Mouse (Mus musculus) liver, embryonic 11.5 days (tissue): ENCODE results near the gene Yae1d1. TPM values are rescaled to one million over a fixed set of nuclear protein-coding genes. Genes with fewer than 3 reads are reported as not detected.
"Not testable (repeated sequence)": the region's sequence is repeated elsewhere in the genome, so short reads cannot be mapped to it uniquely, and the experiment has no call there.

Source experiments
- ATAC-seq: fragments of 200-750 bp; cut with Nextera tagmentation; replicated peaks from 2 replicates; pipeline ENCODE4 v1.8.0; 2017; ENCODE audit warnings: moderate number of reproducible peaks, mild to moderate bottlenecking, moderate TSS enrichment, moderate library complexity; ENCODE audit not compliant: low FRiP score
- DNase-seq: peaks from one replicate; pipeline ENCODE4 v3.0.0-alpha.2; 2017; ENCODE audit warnings: low spot score
- H3K27ac ChIP-seq: fragments of 300-500 bp; sonication (generic); 2 replicates; pipeline ENCODE4 v1.5.1; 2014; ENCODE audit warnings: mild to moderate bottlenecking, low read depth, low read length, control low read depth
- H3K27me3 ChIP-seq: fragments of 300-500 bp; sonication (generic); replicated peaks from 2 replicates; pipeline ENCODE4 v1.6.1; 2014; ENCODE audit warnings: low read length, mixed read lengths; ENCODE audit not compliant: control insufficient read depth, insufficient read depth
- H3K36me3 ChIP-seq: fragments of 300-500 bp; sonication (generic); 2 replicates; pipeline ENCODE4 v1.6.1; 2014; ENCODE audit warnings: mild to moderate bottlenecking, low read length, moderate library complexity, mixed read lengths; ENCODE audit not compliant: control insufficient read depth, insufficient read depth
- H3K4me1 ChIP-seq: fragments of 300-500 bp; sonication (generic); replicated peaks from 2 replicates; pipeline ENCODE4 v1.6.1; 2014; ENCODE audit warnings: low read length, mixed read lengths; ENCODE audit not compliant: control insufficient read depth, insufficient read depth
- H3K4me2 ChIP-seq: fragments of 300-500 bp; sonication (generic); 2 replicates; pipeline ENCODE4 v1.6.1; 2014; ENCODE audit warnings: mild to moderate bottlenecking, control low read depth, moderate library complexity
- H3K4me3 ChIP-seq: fragments of 300-500 bp; sonication (generic); 2 replicates; pipeline ENCODE4 v1.5.1; 2014; ENCODE audit warnings: low read depth, low read length, control low read depth
- H3K9ac ChIP-seq: fragments of 300-500 bp; sonication (generic); 2 replicates; pipeline ENCODE4 v1.6.1; 2014; ENCODE audit warnings: low read depth, low read length, control low read depth
- H3K9me3 ChIP-seq: fragments of 300-500 bp; sonication (generic); 2 replicates; pipeline ENCODE4 v1.6.1; 2016; ENCODE audit warnings: low read length, inconsistent platforms, mixed read lengths; ENCODE audit not compliant: control insufficient read depth
- WGBS: fragments of 180-500 bp; shearing (Covaris S2); extraction: QIAGEN DNeasy Blood & Tissue Kit; methylation state at CpG from one replicate; pipeline ENCODE4 v1.1.7; 2014; 5-methylcytosine and 5-hydroxymethylcytosine counted together
- polyA plus RNA-seq: library from polyadenylated mRNA; unstranded; fragments of >200 nt; fragmentation: Nextera tagmentation; extraction: Ambion mirVana; gene quantifications from 2 replicates; pipeline ENCODE4 v1.2.1, GENCODE M21; 2014

Yae1d1 gene
- polyA plus RNA-seq, 1 experiment from 2014 or later = 59.3 TPM

DNA sequence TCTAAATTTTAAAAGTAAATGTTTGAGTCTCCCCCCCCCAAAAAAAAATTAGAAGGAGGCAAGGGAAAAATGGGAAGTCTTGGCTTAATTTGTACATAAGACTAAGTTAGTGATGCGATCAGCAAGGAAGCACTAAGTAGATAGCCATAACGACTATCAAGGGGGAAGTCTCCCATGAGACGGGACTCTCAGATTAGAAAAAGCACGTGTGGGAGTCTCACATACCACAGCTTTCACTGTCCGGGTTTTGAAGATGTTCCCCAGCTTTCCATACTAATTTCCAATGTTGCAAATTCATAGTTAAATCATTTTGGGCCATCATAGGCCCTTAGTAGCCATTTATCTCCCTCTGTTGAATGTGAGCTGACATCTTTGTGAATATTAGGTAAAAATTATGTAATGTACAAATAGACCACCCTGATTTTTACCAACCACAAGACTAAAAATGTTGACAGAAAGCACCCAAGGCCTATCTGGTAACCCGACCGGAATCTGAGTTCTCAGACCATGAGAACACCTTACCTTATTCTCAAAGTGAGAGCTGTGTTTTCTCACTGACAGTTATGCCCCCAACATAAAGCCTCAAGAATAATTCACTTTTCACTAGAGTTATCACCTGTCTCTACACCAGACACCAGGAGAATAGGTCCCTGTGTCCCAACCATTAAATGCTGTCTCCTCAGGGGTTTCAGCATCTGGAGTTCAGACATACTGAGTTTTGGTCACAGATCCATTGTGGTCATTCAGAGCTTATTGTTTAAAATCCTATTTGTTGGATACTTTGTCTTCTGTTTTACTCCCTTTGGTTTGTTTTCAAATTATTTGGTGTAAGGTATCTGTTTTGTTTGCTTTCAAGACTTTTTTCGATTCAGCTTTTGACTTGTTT, 16.1 kb downstream of the Yae1d1 start:
- no peaks in the 10 kb centered on the region for H3K36me3 ChIP-seq
- WGBS = 62% methylated on average over 8 of the region's 8 CpGs
- no peak overlapping the region for H3K27ac ChIP-seq
- no peak for ATAC-seq
- no peak overlapping the region for H3K9ac ChIP-seq
- DNase-seq = no peak
- no peaks in the 10 kb centered on the region for H3K9me3 ChIP-seq
- H3K4me1 ChIP-seq = no peaks in the 10 kb centered on the region
- peaks cover 7% of the 10 kb centered on the region; the same call in 1 of the 2 replicates for H3K27me3 ChIP-seq
- H3K4me2 ChIP-seq = no peak overlapping the region
- no peak overlapping the region for H3K4me3 ChIP-seq

DNA sequence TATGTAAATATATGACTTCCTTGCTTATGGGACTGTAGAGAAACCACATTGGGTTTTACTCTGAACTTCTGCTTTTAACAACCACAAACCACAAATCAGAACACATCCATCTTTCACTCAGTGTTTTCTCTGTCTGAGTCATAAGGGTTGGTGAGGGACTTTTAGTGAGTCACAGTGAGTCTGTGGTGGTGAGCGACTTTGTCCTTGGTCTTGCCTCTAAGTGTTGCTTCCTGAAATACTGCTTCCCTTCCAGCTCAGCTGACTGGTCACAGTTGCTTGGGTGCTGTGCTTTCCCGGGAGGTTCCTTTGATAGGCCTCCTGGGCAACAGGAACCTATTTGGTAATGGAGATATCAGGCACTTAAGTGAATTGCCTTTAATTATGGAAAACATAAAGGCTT, 17.3 kb downstream of the Yae1d1 start:
- no peak overlapping the region for H3K9ac ChIP-seq
- H3K36me3 ChIP-seq = no peaks in the 10 kb centered on the region
- no peak overlapping the region for H3K27ac ChIP-seq
- WGBS = 21% methylated on average over 2 of the region's 2 CpGs
- ATAC-seq (no peak), DNase-seq (no peak)
- H3K4me1 ChIP-seq = no peaks in the 10 kb centered on the region
- H3K9me3 ChIP-seq = no peaks in the 10 kb centered on the region
- no peak overlapping the region for H3K4me3 ChIP-seq
- no peak overlapping the region for H3K4me2 ChIP-seq
- H3K27me3 ChIP-seq = peaks cover 7% of the 10 kb centered on the region; the same call in 1 of the 2 replicates

DNA sequence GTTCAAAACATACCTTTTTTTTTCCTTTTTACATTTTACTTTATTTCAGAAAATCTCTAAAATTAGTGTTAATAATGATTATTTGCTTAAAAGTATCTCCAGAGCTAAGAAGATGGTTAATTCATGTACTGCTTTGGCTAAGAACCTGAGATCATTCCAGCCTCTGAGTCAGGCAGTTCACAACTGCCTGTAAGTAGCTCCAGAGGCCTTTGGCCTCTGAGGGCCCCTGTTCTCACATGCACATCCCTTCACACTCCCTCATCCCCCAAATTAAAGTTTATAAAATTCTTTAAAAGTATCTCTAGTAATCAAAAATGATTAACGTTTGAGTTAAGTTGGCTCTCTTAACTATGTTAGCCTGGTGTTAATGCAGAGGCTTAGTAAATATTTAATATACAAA, 17.7 kb downstream of the Yae1d1 start:
- H3K4me2 ChIP-seq = no peak overlapping the region
- no peak overlapping the region for H3K4me3 ChIP-seq
- no peak for DNase-seq
- ATAC-seq = no peak
- no peaks in the 10 kb centered on the region for H3K36me3 ChIP-seq
- H3K4me1 ChIP-seq = no peaks in the 10 kb centered on the region
- no peak overlapping the region for H3K9ac ChIP-seq
- peaks cover 7% of the 10 kb centered on the region; the same call in 1 of the 2 replicates for H3K27me3 ChIP-seq
- WGBS = 55% methylated on average over 1 of the region's 1 CpGs
- H3K9me3 ChIP-seq = no peaks in the 10 kb centered on the region
- H3K27ac ChIP-seq = no peak overlapping the region

DNA sequence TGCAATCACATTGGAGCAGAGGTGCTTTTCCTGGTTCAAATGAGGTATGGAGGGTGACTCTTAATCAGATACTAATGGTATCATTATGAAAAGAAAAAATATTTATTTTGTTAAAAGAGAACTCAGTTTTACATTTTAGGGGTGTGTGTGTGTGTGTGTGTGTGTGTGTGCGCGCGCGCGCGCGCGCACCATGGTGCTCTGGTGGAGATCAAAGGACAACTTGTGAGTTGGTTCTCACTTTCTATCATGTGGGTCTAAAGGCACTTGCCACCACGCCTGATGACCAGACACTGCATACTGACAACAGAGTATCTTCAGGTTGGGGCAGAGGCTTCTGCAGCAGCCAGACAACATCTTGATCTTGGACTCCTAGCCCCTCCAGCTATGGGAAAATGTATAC, 18.4 kb downstream of the Yae1d1 start:
- Histone ChIP-seq H3K4me3 (no peak overlapping the region), H3K9ac (no peak overlapping the region), H3K4me1 (no peaks in the 10 kb centered on the region), H3K36me3 (no peaks in the 10 kb centered on the region), H3K27ac (no peak overlapping the region), H3K27me3 (peaks cover 7% of the 10 kb centered on the region; the same call in 1 of the 2 replicates), H3K4me2 (no peak overlapping the region), H3K9me3 (no peaks in the 10 kb centered on the region)
- no peak for ATAC-seq
- no peak for DNase-seq
- 93% methylated on average over 9 of the region's 9 CpGs for WGBS

DNA sequence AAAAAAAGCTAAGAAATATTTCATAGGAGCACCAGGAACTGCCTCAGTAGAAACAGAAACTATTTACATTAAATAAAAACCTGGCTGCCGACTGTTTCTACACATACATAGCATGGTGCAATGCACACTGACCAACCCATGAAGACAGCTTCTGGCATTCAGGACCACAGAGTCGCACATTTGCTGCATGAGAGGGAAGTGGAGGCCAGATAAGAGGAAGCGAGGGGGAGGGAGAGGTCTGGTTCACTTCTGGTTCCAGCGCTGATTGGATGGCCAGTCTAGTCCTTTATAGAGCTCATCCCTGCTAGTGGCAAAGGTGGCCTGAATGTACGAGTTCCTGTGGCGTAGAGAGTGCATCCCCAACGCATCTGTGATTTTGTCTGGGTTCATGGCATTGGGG, 32.5 kb downstream of the Yae1d1 start:
- no peaks in the 10 kb centered on the region for H3K4me1 ChIP-seq
- H3K4me2 ChIP-seq = no peak overlapping the region
- no peak for DNase-seq
- H3K9ac ChIP-seq = no peak overlapping the region
- no peak for ATAC-seq
- no peaks in the 10 kb centered on the region for H3K36me3 ChIP-seq
- no peak overlapping the region for H3K4me3 ChIP-seq
- H3K9me3 ChIP-seq = no peaks in the 10 kb centered on the region
- no peaks in the 10 kb centered on the region for H3K27me3 ChIP-seq
- H3K27ac ChIP-seq = no peak overlapping the region
- 57% methylated on average over 7 of the region's 7 CpGs for WGBS

DNA sequence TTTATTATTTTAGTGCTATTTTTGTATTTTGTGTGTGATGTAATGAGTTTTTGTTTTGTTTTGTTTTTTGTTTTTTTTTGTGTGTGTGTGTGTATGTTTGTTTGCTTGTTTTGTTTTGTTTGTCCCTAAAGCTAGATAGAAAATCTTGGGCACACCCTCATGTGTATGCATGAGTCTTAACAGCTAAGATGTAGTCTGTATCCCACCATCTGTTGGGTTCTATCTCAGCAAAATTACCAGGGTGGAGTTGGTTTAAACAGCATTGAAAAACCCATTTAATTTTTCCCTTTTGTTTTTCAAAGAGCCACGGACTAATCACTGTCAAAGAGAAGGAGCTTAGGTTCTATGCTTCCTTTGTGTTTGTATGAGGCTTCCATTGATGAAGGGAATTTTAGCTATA, 38.9 kb downstream of the Yae1d1 start:
- Histone ChIP-seq H3K36me3 (no peaks in the 10 kb centered on the region), H3K4me2 (no peak overlapping the region), H3K4me3 (no peak overlapping the region), H3K9ac (no peak overlapping the region), H3K27ac (no peak overlapping the region), H3K9me3 (no peaks in the 10 kb centered on the region), H3K4me1 (no peaks in the 10 kb centered on the region), H3K27me3 (no peaks in the 10 kb centered on the region)
- no peak for ATAC-seq
- WGBS = 56% methylated on average over 1 of the region's 1 CpGs
- DNase-seq = no peak

DNA sequence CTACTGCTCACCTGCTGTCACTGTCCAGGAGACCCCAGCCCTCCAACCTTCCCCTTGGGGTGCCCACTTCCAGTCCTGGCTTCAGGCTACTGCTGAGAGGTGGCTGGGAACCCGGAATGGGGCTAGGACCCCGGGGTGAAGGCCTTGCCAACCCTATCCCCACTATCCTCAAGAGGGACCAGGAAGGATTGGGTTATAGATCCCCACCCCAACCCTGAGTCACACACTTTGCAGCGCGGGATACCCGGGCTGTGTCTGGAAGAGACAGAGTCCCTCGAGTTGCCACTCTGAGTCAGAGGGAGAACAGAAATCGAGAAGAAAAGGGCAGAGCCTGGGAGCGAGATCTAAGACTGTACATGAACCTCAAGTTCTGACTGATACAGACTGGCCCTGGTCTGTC, 42.6 kb downstream of the Yae1d1 start:
- H3K4me1 ChIP-seq, H3K27me3 ChIP-seq, H3K36me3 ChIP-seq, H3K4me2 ChIP-seq, DNase-seq, H3K9ac ChIP-seq, H3K9me3 ChIP-seq, H3K4me3 ChIP-seq, H3K27ac ChIP-seq, ATAC-seq: not testable (repeated sequence)
- WGBS = 88% methylated on average over 8 of the region's 8 CpGs

DNA sequence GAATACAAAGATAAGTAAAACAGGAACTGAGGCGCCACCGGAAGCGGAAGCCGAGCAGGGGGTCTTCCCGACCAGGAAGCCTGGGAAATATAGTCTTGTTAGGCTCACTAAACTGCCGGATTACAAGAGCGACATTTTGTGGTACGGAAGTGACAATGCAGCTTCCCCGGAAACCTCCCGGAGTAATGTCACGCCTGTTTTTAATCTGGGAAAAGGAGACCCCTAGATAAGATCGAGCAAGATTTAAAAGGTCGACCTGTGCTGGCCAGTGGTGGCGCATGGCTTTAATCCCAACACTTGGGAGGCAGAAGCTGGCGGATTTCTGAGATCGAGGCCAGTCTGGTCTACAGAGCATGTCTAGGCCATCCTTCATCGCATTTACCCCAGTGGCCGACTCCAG, 43.6 kb downstream of the Yae1d1 start:
- Histone ChIP-seq H3K4me1 (no peaks in the 10 kb centered on the region), H3K27ac (no peak overlapping the region), H3K4me3 (no peak overlapping the region), H3K4me2 (no peak overlapping the region), H3K9ac (no peak overlapping the region), H3K9me3 (no peaks in the 10 kb centered on the region), H3K27me3 (no peaks in the 10 kb centered on the region), H3K36me3 (no peaks in the 10 kb centered on the region)
- whole genome bisulfite sequencing = 56% methylated on average over 18 of the region's 18 CpGs
- DNase-seq (no peak), ATAC-seq (no peak)
